Comparison of ENCODE assay signal across 8 mouse cellular contexts in genomic region chr12:72843555-72843954, GRCm38 (mm10).
A peak's percentile ranks its signal among the peaks of the same experiment; 100 is the strongest.
DNase-seq lines count a peak whose midpoint lies in the region; ATAC-seq and TF ChIP-seq lines count a peak whose summit lies in the region.

No protein-coding gene starts in this region.

- 71% methylated on average over 4 of the region's 4 CpGs for WGBS in heart, postnatal 0 days
- WGBS in heart, adult 2 months = 69% methylated on average over 4 of the region's 4 CpGs
- 85% methylated on average over 4 of the region's 4 CpGs for WGBS in hindbrain, embryonic 13.5 days
- 71% methylated on average over 4 of the region's 4 CpGs for WGBS in liver, postnatal 0 days (ENCODE audit: insufficient replicate concordance)

- no peak for ATAC-seq in heart, postnatal 0 days (ENCODE audit: insufficient read depth, low read depth)
- no peak for ATAC-seq in hindbrain, embryonic 13.5 days (ENCODE audit: low FRiP score)
- no peak for ATAC-seq in liver, postnatal 0 days

- DNase-seq in heart, postnatal 0 days (ENCODE audit: low spot score) = no peak
- DNase-seq in heart, adult 2 months = no peak
- no peak for DNase-seq in liver, postnatal 0 days
- DNase-seq in right cerebral cortex, postnatal 10 days (ENCODE audit: low spot score in 2 of 2) = no peak
- no peak for DNase-seq in cerebellum, adult 11-12 months
- no peak for DNase-seq in adrenal gland, adult 2 months

- no peak for TF ChIP-seq CTCF in heart, postnatal 0 days (IDR thresholded peaks at IDR 0.05; ENCODE audit: low read depth)
- no peak for TF ChIP-seq CTCF in heart, adult 2 months (IDR thresholded peaks at IDR 0.05)
- TF ChIP-seq CTCF in ES-Bruce4 (IDR thresholded peaks at IDR 0.05; ENCODE audit: low read depth, low read length) = no peak
- no peak for TF ChIP-seq CTCF in liver, postnatal 0 days (IDR thresholded peaks at IDR 0.05; ENCODE audit: low read depth)

- intact Hi-C loops in heart, adult 2 months (cut with DNase I) = loop anchor here (10.0 kb wide), 2 partner anchors 329 to 831 kb away; no protein-coding TSS in a partner anchor

- H3K9me3 ChIP-seq in heart, postnatal 0 days (replicated peaks; ENCODE audit: control insufficient read depth, low read length) = no peaks in the 10 kb centered on the region
- H3K9me3 ChIP-seq in ES-Bruce4 (replicated peaks; ENCODE audit: control insufficient read depth, insufficient read depth, low read length, poor library complexity, severe bottlenecking) = 0 out of 2 replicates have a peak, but pooled peaks cover 2% of the 10 kb centered on the region
- H3K9me3 ChIP-seq in hindbrain, embryonic 13.5 days = peaks cover 7% of the 10 kb centered on the region; the same call in 1 of the 2 replicates
- H3K9me3 ChIP-seq in liver, postnatal 0 days (ENCODE audit: low read length) = no peaks in the 10 kb centered on the region

- H3K27me3 ChIP-seq in heart, postnatal 0 days (ENCODE audit: control insufficient read depth, insufficient read depth, low read length) = peaks cover 18% of the 10 kb centered on the region; the same call in 1 of the 2 replicates
- peaks cover 2% of the 10 kb centered on the region; the same call in 1 of the 2 replicates for H3K27me3 ChIP-seq in heart, adult 2 months (ENCODE audit: control insufficient read depth, insufficient read depth, low read length)
- no peaks in the 10 kb centered on the region for H3K27me3 ChIP-seq in ES-Bruce4 (ENCODE audit: control insufficient read depth, insufficient read depth, low read length, poor library complexity, severe bottlenecking)
- H3K27me3 ChIP-seq in hindbrain, embryonic 13.5 days = peaks cover 49% of the 10 kb centered on the region
- H3K27me3 ChIP-seq in liver, postnatal 0 days (ENCODE audit: insufficient read depth, low read length) = peaks cover 10% of the 10 kb centered on the region; the same call in 1 of the 2 replicates

- peaks cover 6% of the 10 kb centered on the region; the same call in 1 of the 2 replicates for H3K4me1 ChIP-seq in heart, postnatal 0 days (ENCODE audit: control insufficient read depth, insufficient read depth)
- H3K4me1 ChIP-seq in heart, adult 2 months (ENCODE audit: control insufficient read depth, insufficient read depth, low read length) = peaks cover 3% of the 10 kb centered on the region
- H3K4me1 ChIP-seq in ES-Bruce4 (ENCODE audit: control insufficient read depth, insufficient read depth, low read length) = peaks cover 3% of the 10 kb centered on the region
- peaks cover 6% of the 10 kb centered on the region for H3K4me1 ChIP-seq in hindbrain, embryonic 13.5 days (replicated peaks)
- peaks cover 6% of the 10 kb centered on the region; the same call in 1 of the 2 replicates for H3K4me1 ChIP-seq in liver, postnatal 0 days (ENCODE audit: insufficient read depth)

- TF ChIP-seq EP300 in heart, postnatal 0 days (IDR thresholded peaks at IDR 0.05; ENCODE audit: low read depth) = no peak
- TF ChIP-seq EP300 in heart, adult 2 months (IDR thresholded peaks at IDR 0.05; ENCODE audit: insufficient read depth, low read depth, low read length) = no peak
- no peak for TF ChIP-seq EP300 in ES-Bruce4 (IDR thresholded peaks at IDR 0.05; ENCODE audit: insufficient read depth, low read depth, low read length)
- no peak for TF ChIP-seq EP300 in liver, postnatal 0 days (IDR thresholded peaks at IDR 0.05; ENCODE audit: low read depth)

- H3K36me3 ChIP-seq in heart, postnatal 0 days (replicated peaks; ENCODE audit: control insufficient read depth, insufficient read depth, low read length) = no peaks in the 10 kb centered on the region
- no peaks in the 10 kb centered on the region for H3K36me3 ChIP-seq in heart, adult 2 months (ENCODE audit: control insufficient read depth, insufficient read depth, low read length)
- H3K36me3 ChIP-seq in ES-Bruce4 (ENCODE audit: control insufficient read depth, insufficient read depth, low read length, poor library complexity, severe bottlenecking) = no peaks in the 10 kb centered on the region
- no peaks in the 10 kb centered on the region for H3K36me3 ChIP-seq in hindbrain, embryonic 13.5 days
- no peaks in the 10 kb centered on the region for H3K36me3 ChIP-seq in liver, postnatal 0 days (replicated peaks; ENCODE audit: insufficient read depth, low read length)

- H3K79me2 ChIP-seq in heart, adult 2 months (replicated peaks; ENCODE audit: control insufficient read depth, insufficient read depth, low read length) = no peaks in the 10 kb centered on the region

- TF ChIP-seq POLR2A in heart, adult 2 months (IDR thresholded peaks at IDR 0.05; ENCODE audit: insufficient read depth, low read depth, low read length) = no peak
- TF ChIP-seq POLR2A in ES-Bruce4 (IDR thresholded peaks at IDR 0.05; ENCODE audit: insufficient read depth, low read length) = no peak

- H3K9ac ChIP-seq in heart, postnatal 0 days (replicated peaks; ENCODE audit: low read depth, low read length) = no peak overlapping the region
- H3K9ac ChIP-seq in heart, adult 2 months (ENCODE audit: low read depth, low read length) = no peak overlapping the region
- peak overlapping the region; percentile 20; the same call in 1 of the 2 replicates for H3K9ac ChIP-seq in ES-Bruce4 (ENCODE audit: low read depth, poor library complexity, severe bottlenecking)
- peak overlapping the region; percentile 64; the same call in 1 of the 2 replicates for H3K9ac ChIP-seq in hindbrain, embryonic 13.5 days
- no peak overlapping the region for H3K9ac ChIP-seq in liver, postnatal 0 days (replicated peaks)

- H3K27ac ChIP-seq in heart, postnatal 0 days (ENCODE audit: low read depth) = peak overlapping the region; percentile 69
- no peak overlapping the region; the same call in 1 of the 2 replicates for H3K27ac ChIP-seq in heart, adult 2 months
- H3K27ac ChIP-seq in ES-Bruce4 (ENCODE audit: insufficient read depth, low read length) = peak overlapping the region; percentile 78
- H3K27ac ChIP-seq in hindbrain, embryonic 13.5 days = no peak overlapping the region
- no peak overlapping the region; the same call in 1 of the 2 replicates for H3K27ac ChIP-seq in liver, postnatal 0 days (ENCODE audit: low read depth)

- peak overlapping the region; percentile 26; the same call in 1 of the 2 replicates for H3K4me3 ChIP-seq in heart, postnatal 0 days (ENCODE audit: low read depth, low read length)
- no peak overlapping the region for H3K4me3 ChIP-seq in heart, adult 2 months
- no peak overlapping the region for H3K4me3 ChIP-seq in ES-Bruce4 (ENCODE audit: low read depth, low read length)
- peak overlapping the region; percentile 29 for H3K4me3 ChIP-seq in hindbrain, embryonic 13.5 days
- H3K4me3 ChIP-seq in liver, postnatal 0 days (ENCODE audit: low read depth, low read length) = no peak overlapping the region

- H3K4me2 ChIP-seq in heart, postnatal 0 days (ENCODE audit: low read depth, low read length) = peak overlapping the region; percentile 53
- peak overlapping the region; percentile 51 for H3K4me2 ChIP-seq in hindbrain, embryonic 13.5 days
- peak overlapping the region; percentile 56; the same call in 1 of the 2 replicates for H3K4me2 ChIP-seq in liver, postnatal 0 days (ENCODE audit: low read depth, low read length)

Comparison
In these comparisons a context has a peak if more than half of its experiments do, and no peak if none do; other contexts are left out.
1. H3K27ac ChIP-seq: peak in heart, postnatal 0 days (single experiment) and ES-Bruce4 (single experiment); none in heart, adult 2 months (single experiment), hindbrain, embryonic 13.5 days (single experiment) and liver, postnatal 0 days (single experiment).
2. H3K4me3 ChIP-seq: peak in heart, postnatal 0 days (single experiment) and hindbrain, embryonic 13.5 days (single experiment); none in heart, adult 2 months (single experiment), ES-Bruce4 (single experiment) and liver, postnatal 0 days (single experiment).
3. H3K9ac ChIP-seq: peak in ES-Bruce4 (single experiment) and hindbrain, embryonic 13.5 days (single experiment); none in heart, postnatal 0 days (single experiment), heart, adult 2 months (single experiment) and liver, postnatal 0 days (single experiment).
4. Peak in every context shown above with its lines, with median percentiles within 50 percentile points of each other: H3K4me2 ChIP-seq.